Mouse (Mus musculus) heart, embryonic 14.5 days (tissue): ENCODE measurements at regions not wholly inside any gene's neighbourhood (a gene's known extent, or its start where the extent isn't known, plus 50 kb on each side); places are given as distances from the start of the nearest gene placed in this dataset.

Experiments used
- ATAC-seq: fragments of 200-750 bp; cut with Nextera tagmentation; 2 replicates; pipeline ENCODE4 v1.8.0; 2017; ENCODE audit warnings: low read depth, moderate TSS enrichment; ENCODE audit not compliant: insufficient number of reproducible peaks, insufficient read depth, low FRiP score
- H3K27ac ChIP-seq, 2 experiments: fragments of 200-500 bp in 1 of 2; fragments of 300-500 bp in 1 of 2; sonication (generic) in 1 of 2; replicated peaks in 1 of 2; 2 replicates each; pipeline ENCODE4 v1.5.1; 2012 to 2014; ENCODE audit warnings: low read depth in 2 of 2, low read length in 2 of 2, control low read depth in 1 of 2, mild to moderate bottlenecking in 1 of 2, mixed read lengths in 1 of 2; ENCODE audit not compliant: control insufficient read depth in 1 of 2, insufficient read depth in 1 of 2
- H3K27me3 ChIP-seq: fragments of 300-500 bp; sonication (generic); 2 replicates; pipeline ENCODE4 v1.6.1; 2014; ENCODE audit warnings: mild to moderate bottlenecking, low read length, control low read depth; ENCODE audit not compliant: control insufficient read depth, insufficient read depth
- H3K36me3 ChIP-seq: fragments of 300-500 bp; sonication (generic); 2 replicates; pipeline ENCODE4 v1.6.1; 2014; ENCODE audit warnings: mild to moderate bottlenecking, control low read depth, low read length, mixed read lengths; ENCODE audit not compliant: control insufficient read depth, insufficient read depth
- H3K4me1 ChIP-seq, 2 experiments: fragments of 200-500 bp in 1 of 2; fragments of 300-500 bp in 1 of 2; sonication (generic) in 1 of 2; 2 replicates each; pipeline ENCODE4 v1.6.1; 2012 to 2014; ENCODE audit warnings: low read length in 2 of 2, control low read depth in 1 of 2, mixed read lengths in 1 of 2; ENCODE audit not compliant: control insufficient read depth in 2 of 2, insufficient read depth in 2 of 2
- H3K4me2 ChIP-seq: fragments of 300-500 bp; sonication (generic); 2 replicates; pipeline ENCODE4 v1.6.1; 2014; ENCODE audit warnings: mild to moderate bottlenecking, low read length
- H3K4me3 ChIP-seq, 2 experiments: fragments of 200-500 bp in 1 of 2; fragments of 300-500 bp in 1 of 2; sonication (generic) in 1 of 2; 2 replicates each; pipeline ENCODE4 v1.5.1; 2012 to 2014; ENCODE audit warnings: low read length in 2 of 2, mild to moderate bottlenecking in 2 of 2, control low read depth in 1 of 2, low read depth in 1 of 2, moderate library complexity in 1 of 2; ENCODE audit not compliant: control insufficient read depth in 1 of 2, insufficient read depth in 1 of 2
- H3K9ac ChIP-seq: fragments of 300-500 bp; sonication (generic); 2 replicates; pipeline ENCODE4 v1.6.1; 2014; ENCODE audit warnings: mild to moderate bottlenecking, low read length
- H3K9me3 ChIP-seq: fragments of 300-500 bp; sonication (generic); 2 replicates; pipeline ENCODE4 v1.6.1; 2016; ENCODE audit warnings: low read length, control low read depth; ENCODE audit not compliant: control insufficient read depth
- WGBS: fragments of 180-500 bp; shearing (Covaris S2); extraction: QIAGEN DNeasy Blood & Tissue Kit; methylation state at CpG from one replicate; pipeline ENCODE4 v1.1.7; 2014; 5-methylcytosine and 5-hydroxymethylcytosine counted together

DNA sequence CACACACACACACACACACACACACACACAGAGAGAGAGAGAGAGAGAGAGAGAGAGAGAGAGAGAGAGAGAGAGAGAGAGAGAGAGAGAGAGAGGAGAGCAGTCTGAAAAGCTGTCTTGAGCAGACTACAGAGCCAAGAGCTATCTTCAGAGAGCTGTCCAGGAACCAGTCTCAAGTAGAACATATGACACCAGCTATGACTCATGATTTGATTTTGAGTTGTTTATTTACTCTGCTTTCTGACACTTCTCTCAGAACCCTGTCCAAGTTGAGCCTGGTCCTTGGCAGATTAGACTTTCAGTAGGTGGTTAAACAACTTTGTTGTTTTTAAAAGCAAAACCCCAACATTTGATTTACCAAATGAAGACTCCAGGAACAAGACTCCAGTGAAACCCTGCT, 420.8 kb upstream of the Lcorl start:
- no peak for ATAC-seq
- Histone ChIP-seq H3K27ac (no peak overlapping the region), H3K9ac (no peak overlapping the region), H3K4me3 (no peak overlapping the region), H3K27me3 (no peaks in the 10 kb centered on the region), H3K4me2 (no peak overlapping the region), H3K4me1 (no peaks in the 10 kb centered on the region), H3K9me3 (no peaks in the 10 kb centered on the region), H3K36me3 (no peaks in the 10 kb centered on the region)

DNA sequence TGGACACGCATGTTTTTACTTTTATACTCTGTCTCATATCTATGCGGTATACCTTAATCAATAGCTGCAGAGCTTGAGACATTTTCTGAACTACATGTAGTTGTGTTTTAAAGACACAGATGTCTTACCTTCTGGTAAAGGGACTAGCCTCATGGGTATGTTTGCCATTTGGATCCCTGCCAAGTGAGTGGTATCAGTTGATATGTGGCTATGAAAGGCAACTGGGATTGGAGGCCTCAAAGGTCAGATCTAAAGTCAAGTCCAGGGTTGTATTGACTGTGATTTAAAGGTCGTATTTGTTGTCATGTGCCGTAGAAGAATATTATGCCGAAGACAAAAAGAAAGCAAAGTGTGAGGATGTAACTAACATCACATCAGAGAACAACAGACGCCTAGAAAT, 399.3 kb upstream of the Lcorl start:
- H3K27me3 ChIP-seq: no peaks in the 10 kb centered on the region
- H3K36me3 ChIP-seq: no peaks in the 10 kb centered on the region
- WGBS: 78% methylated on average over 6 of the region's 6 CpGs
- no peak overlapping the region for H3K4me3 ChIP-seq
- peaks cover 0 to 4% of the 10 kb centered on the region in 2 experiments; a peak in 1 of 4 replicates for H3K4me1 ChIP-seq
- H3K9me3 ChIP-seq: no peaks in the 10 kb centered on the region
- no peak overlapping the region for H3K4me2 ChIP-seq
- no peak for ATAC-seq
- H3K9ac ChIP-seq: no peak overlapping the region
- H3K27ac ChIP-seq: no peak overlapping the region

- no peak overlapping the region for H3K9ac ChIP-seq
- H3K4me1 ChIP-seq: peaks cover 0 to 4% of the 10 kb centered on the region in 2 experiments; a peak in 1 of 4 replicates
- ATAC-seq: no peak
- no peak overlapping the region for H3K4me2 ChIP-seq
- H3K27me3 ChIP-seq: no peaks in the 10 kb centered on the region
- no peaks in the 10 kb centered on the region for H3K36me3 ChIP-seq
- no peak overlapping the region for H3K4me3 ChIP-seq
- H3K9me3 ChIP-seq: no peaks in the 10 kb centered on the region
- H3K27ac ChIP-seq: no peak overlapping the region
Measured at GRCm38 (mm10) chr5:46253940-46254339, 396.5 kb upstream of the Lcorl start.

DNA sequence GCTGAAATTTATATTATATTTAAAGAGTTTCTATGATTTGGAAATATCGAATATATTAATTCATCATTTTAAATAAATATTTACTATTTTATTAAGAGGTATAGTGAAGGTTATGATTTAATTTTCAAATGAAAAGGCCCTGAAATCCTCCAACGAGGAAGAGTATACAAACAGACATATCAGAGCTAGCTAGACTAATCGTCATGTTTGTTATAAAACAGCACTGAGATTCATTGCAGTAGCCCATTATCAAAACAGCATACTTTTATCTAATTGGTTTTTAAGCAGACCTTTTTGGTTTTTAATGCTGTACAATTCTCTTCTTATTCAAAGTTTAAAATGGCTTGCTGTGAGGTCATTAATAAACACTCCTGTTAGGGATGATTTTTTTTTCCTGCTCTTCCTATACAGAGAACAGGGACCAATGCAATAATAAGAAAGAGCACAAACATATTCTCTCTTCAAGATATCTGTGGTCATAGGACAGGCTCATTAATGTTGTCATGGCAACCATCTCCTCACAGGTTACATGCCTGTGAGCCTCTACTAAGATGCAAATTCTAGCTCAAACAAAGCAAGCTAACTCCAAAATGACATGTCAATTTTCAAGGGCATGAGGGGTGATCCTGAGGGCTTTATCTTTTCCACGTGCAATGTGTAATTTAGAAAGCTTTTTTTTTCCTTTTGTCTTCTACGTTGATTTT, 378.1 kb upstream of the Lcorl start:
- H3K4me1 ChIP-seq: no peaks in the 10 kb centered on the region
- H3K9ac ChIP-seq: no peak overlapping the region
- no peak for ATAC-seq
- H3K27ac ChIP-seq: no peak overlapping the region
- no peak overlapping the region for H3K4me2 ChIP-seq
- 75% methylated on average over 5 of the region's 5 CpGs for WGBS
- no peaks in the 10 kb centered on the region for H3K27me3 ChIP-seq
- no peaks in the 10 kb centered on the region for H3K36me3 ChIP-seq
- H3K9me3 ChIP-seq: no peaks in the 10 kb centered on the region
- H3K4me3 ChIP-seq: no peak overlapping the region

GRCm38 (mm10) chr5:46232780-46233179, 375.4 kb upstream of the Lcorl start:
- no peak for ATAC-seq
- no peak overlapping the region for H3K4me2 ChIP-seq

DNA sequence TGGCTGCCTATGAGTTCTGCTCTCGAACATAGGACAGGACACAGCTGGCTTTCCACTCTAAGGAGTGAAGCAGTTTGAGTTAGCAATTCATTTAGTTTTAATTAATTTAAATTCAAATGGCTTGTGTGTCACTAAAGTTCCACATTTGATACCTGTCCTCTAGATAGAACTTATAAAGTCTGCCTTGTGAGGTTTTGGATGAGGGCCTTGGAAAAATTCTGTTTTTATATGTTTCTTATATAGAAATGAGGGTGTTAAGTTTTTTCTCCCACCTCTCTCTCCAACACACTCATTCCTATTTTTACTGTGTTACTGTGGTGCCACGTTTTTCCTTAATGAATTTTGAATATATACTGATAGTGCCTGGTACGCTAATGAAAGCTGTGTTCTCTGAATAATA, 371.3 kb upstream of the Lcorl start:
- H3K27me3 ChIP-seq: no peaks in the 10 kb centered on the region
- no peaks in the 10 kb centered on the region for H3K36me3 ChIP-seq
- H3K27ac ChIP-seq: no peak overlapping the region
- 67% methylated on average over 3 of the region's 3 CpGs for WGBS
- no peaks in the 10 kb centered on the region for H3K9me3 ChIP-seq
- no peak for ATAC-seq
- H3K9ac ChIP-seq: no peak overlapping the region
- H3K4me1 ChIP-seq: no peaks in the 10 kb centered on the region
- H3K4me2 ChIP-seq: no peak overlapping the region
- no peak overlapping the region for H3K4me3 ChIP-seq

More at GRCm38 (mm10) chr5:46232780-46233179, 375.4 kb upstream of the Lcorl start:
- Histone ChIP-seq H3K9me3 (no peaks in the 10 kb centered on the region), H3K4me3 (no peak overlapping the region), H3K9ac (no peak overlapping the region), H3K27ac (no peak overlapping the region), H3K27me3 (no peaks in the 10 kb centered on the region), H3K36me3 (no peaks in the 10 kb centered on the region), H3K4me1 (no peaks in the 10 kb centered on the region)

- Histone ChIP-seq H3K4me2 (no peak overlapping the region), H3K4me1 (peaks cover 2 to 14% of the 10 kb centered on the region in 2 experiments; a peak in 3 of 4 replicates), H3K9ac (no peak overlapping the region), H3K9me3 (no peaks in the 10 kb centered on the region), H3K27me3 (no peaks in the 10 kb centered on the region), H3K36me3 (no peaks in the 10 kb centered on the region), H3K4me3 (no peak overlapping the region), H3K27ac (no peak overlapping the region)
- WGBS: 54% methylated on average over 4 of the region's 4 CpGs
- no peak for ATAC-seq
Measured at GRCm38 (mm10) chr5:46212845-46213468, 355.5 kb upstream of the Lcorl start.

DNA sequence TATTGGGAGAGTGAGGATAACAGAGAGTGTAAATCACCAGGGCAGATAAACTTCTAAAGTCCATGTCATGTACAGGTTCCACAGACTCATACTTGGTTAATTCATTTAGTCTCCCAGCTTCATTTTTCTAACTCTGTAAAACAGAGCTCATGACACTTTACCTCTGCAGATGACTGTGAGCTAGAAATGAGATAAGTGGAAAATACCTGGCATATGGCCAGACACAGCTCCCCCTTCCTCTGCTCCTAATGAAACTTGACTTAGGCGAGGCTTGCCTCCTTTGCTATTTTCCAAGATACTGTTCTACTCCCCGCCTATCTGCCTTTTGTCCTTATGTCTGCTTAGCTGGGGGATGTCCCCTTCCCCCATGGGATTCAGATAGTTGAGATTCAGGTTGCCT, 351.7 kb upstream of the Lcorl start:
- Histone ChIP-seq H3K9me3 (no peaks in the 10 kb centered on the region), H3K4me2 (no peak overlapping the region), H3K27ac (no peak overlapping the region), H3K27me3 (no peaks in the 10 kb centered on the region), H3K9ac (no peak overlapping the region), H3K4me1 (peaks cover 2 to 14% of the 10 kb centered on the region in 2 experiments; a peak in 3 of 4 replicates), H3K36me3 (no peaks in the 10 kb centered on the region), H3K4me3 (no peak overlapping the region)
- WGBS: 24% methylated on average over 2 of the region's 2 CpGs
- ATAC-seq: no peak
